ENCODE assay signal across 9 mouse cellular contexts in the genomic region with DNA sequence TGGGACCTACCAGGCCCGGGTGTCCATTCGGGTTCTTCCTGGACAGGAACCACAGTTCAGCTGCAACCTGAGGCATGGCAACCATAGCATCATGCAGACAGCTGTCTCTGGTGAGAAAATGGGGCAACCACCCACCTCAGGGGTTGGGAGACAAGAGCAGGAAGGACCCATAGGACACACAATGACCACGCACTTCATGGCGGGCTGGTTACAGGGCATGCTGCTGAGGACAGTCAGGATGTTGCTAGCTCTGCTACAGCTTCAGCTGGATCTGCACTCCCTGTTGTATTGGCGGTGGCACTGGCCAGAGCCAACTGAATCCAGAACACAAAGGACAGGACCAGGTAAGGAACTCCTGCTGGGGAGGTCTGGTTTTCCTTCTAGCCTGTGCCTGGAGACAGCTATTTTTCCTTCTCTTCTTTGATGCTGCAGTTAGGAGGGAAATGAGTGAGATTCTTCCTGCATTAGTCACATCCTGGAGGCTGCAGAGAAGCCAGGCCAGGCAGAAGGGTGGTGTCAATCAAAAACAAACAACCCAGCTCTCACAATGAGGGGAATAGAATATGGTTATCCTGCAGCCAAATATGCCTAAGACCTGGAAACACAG. TPM values are rescaled to one million over a fixed set of nuclear protein-coding genes. Genes with fewer than 3 reads are reported as not detected.
A peak's percentile ranks its signal among the peaks of the same experiment; 100 is the strongest.
DNase-seq lines count a peak whose midpoint lies in the region; ATAC-seq and TF ChIP-seq lines count a peak whose summit lies in the region.
"Had no signal": no experiment of that assay in that cellular context is flagged by ENCODE, and none has a peak within 500 bp of the region (broad histone marks: within the 10 kb centered on the region; RNA-seq: fewer than 3 reads in every experiment).

No protein-coding gene starts in this region.

- peak; percentile 3 for DNase-seq in liver, adult 2 months (ENCODE audit: extremely low read depth, low read depth, low spot score)
- DNase-seq in liver, postnatal 0 days: no peak
- DNase-seq in heart, adult 8-10 months (ENCODE audit: low spot score): peak; percentile 75
- no peak for DNase-seq in right cerebral cortex, adult 2 months (ENCODE audit: low spot score in 2 of 2)
- no peak for DNase-seq in testis, postnatal 10 days (ENCODE audit: low spot score)
- DNase-seq in T-cell, adult 2 months (ENCODE audit: low spot score): no peak

- H3K27ac ChIP-seq in liver, adult 2 months (replicated peaks; ENCODE audit: insufficient read depth, low read depth, low read length): no peak overlapping the region; the same call in 1 of the 2 replicates
- no peak overlapping the region for H3K27ac ChIP-seq in liver, postnatal 0 days (ENCODE audit: low read depth)
- no peak overlapping the region; the same call in 1 of the 2 replicates for H3K27ac ChIP-seq in kidney, embryonic 14.5 days (ENCODE audit: low read depth, low read length)
- peak overlapping the region; percentile 15; the same call in 1 of the 2 replicates for H3K27ac ChIP-seq in stomach, embryonic 14.5 days (ENCODE audit: low read length)
- H3K27ac ChIP-seq: midbrain, embryonic 12.5 days had no signal

- TF ChIP-seq EP300 in liver, postnatal 0 days (IDR thresholded peaks at IDR 0.05; ENCODE audit: low read depth): no peak

- WGBS in liver, adult 2 months: 69% methylated on average over 5 of the region's 5 CpGs
- WGBS in liver, postnatal 0 days (ENCODE audit: insufficient replicate concordance): 60% methylated on average over 5 of the region's 5 CpGs
- WGBS in kidney, embryonic 14.5 days: 77% methylated on average over 5 of the region's 5 CpGs
- WGBS in stomach, embryonic 14.5 days: 73% methylated on average over 5 of the region's 5 CpGs

- no peaks in the 10 kb centered on the region for H3K36me3 ChIP-seq in liver, adult 2 months (ENCODE audit: control insufficient read depth, insufficient read depth, low read length)
- H3K36me3 ChIP-seq in liver, postnatal 0 days (replicated peaks; ENCODE audit: insufficient read depth, low read length): no peaks in the 10 kb centered on the region
- no peaks in the 10 kb centered on the region for H3K36me3 ChIP-seq in kidney, embryonic 14.5 days (ENCODE audit: control insufficient read depth, insufficient read depth, low read length)
- no peaks in the 10 kb centered on the region for H3K36me3 ChIP-seq in stomach, embryonic 14.5 days (ENCODE audit: control insufficient read depth, insufficient read depth, low read length)
- H3K36me3 ChIP-seq: midbrain, embryonic 12.5 days had no signal

- no peak overlapping the region for H3K9ac ChIP-seq in liver, adult 2 months (ENCODE audit: low read depth, low read length)
- no peak overlapping the region for H3K9ac ChIP-seq in liver, postnatal 0 days (replicated peaks)
- no peak overlapping the region for H3K9ac ChIP-seq in kidney, embryonic 14.5 days (ENCODE audit: low read depth, low read length)
- H3K9ac ChIP-seq in stomach, embryonic 14.5 days (replicated peaks; ENCODE audit: low read depth, low read length): no peak overlapping the region
- H3K9ac ChIP-seq: midbrain, embryonic 12.5 days had no signal

- TF ChIP-seq POLR2A in liver, adult 2 months (IDR thresholded peaks at IDR 0.05; ENCODE audit: extremely low read depth, insufficient read depth, low read length): no peak

- no peak overlapping the region for H3K4me3 ChIP-seq in liver, adult 2 months (ENCODE audit: insufficient read depth, low read depth, low read length)
- H3K4me3 ChIP-seq in liver, postnatal 0 days (ENCODE audit: low read depth, low read length): no peak overlapping the region
- H3K4me3 ChIP-seq in kidney, embryonic 14.5 days (ENCODE audit: low read length): no peak overlapping the region
- H3K4me3 ChIP-seq in stomach, embryonic 14.5 days (ENCODE audit: low read depth, low read length): no peak overlapping the region
- H3K4me3 ChIP-seq: midbrain, embryonic 12.5 days had no signal

- H3K79me2 ChIP-seq in liver, adult 2 months (ENCODE audit: control insufficient read depth, insufficient read depth, low read length): no peaks in the 10 kb centered on the region

- no peak overlapping the region for H3K4me2 ChIP-seq in liver, postnatal 0 days (ENCODE audit: low read depth, low read length)
- no peak overlapping the region for H3K4me2 ChIP-seq in kidney, embryonic 14.5 days (replicated peaks; ENCODE audit: low read depth, low read length)
- H3K4me2 ChIP-seq in stomach, embryonic 14.5 days (replicated peaks; ENCODE audit: low read depth, low read length): no peak overlapping the region
- H3K4me2 ChIP-seq: midbrain, embryonic 12.5 days had no signal

- H3K27me3 ChIP-seq in liver, adult 2 months (ENCODE audit: control insufficient read depth, insufficient read depth, low read length): no peaks in the 10 kb centered on the region; the same call in 1 of the 2 replicates
- H3K27me3 ChIP-seq in liver, postnatal 0 days (ENCODE audit: insufficient read depth, low read length): no peaks in the 10 kb centered on the region
- H3K27me3 ChIP-seq in kidney, embryonic 14.5 days (ENCODE audit: control insufficient read depth, insufficient read depth, low read length): no peaks in the 10 kb centered on the region
- H3K27me3 ChIP-seq in stomach, embryonic 14.5 days (ENCODE audit: control insufficient read depth, insufficient read depth, low read length): no peaks in the 10 kb centered on the region
- H3K27me3 ChIP-seq: midbrain, embryonic 12.5 days had no signal

- H3K9me3 ChIP-seq in liver, postnatal 0 days (ENCODE audit: low read length): no peaks in the 10 kb centered on the region
- no peaks in the 10 kb centered on the region for H3K9me3 ChIP-seq in kidney, embryonic 14.5 days (ENCODE audit: control insufficient read depth, low read length)
- no peaks in the 10 kb centered on the region for H3K9me3 ChIP-seq in stomach, embryonic 14.5 days (ENCODE audit: control insufficient read depth, low read depth, low read length)
- H3K9me3 ChIP-seq: midbrain, embryonic 12.5 days had no signal

- ATAC-seq in liver, postnatal 0 days: no peak
- ATAC-seq in kidney, embryonic 14.5 days (ENCODE audit: low FRiP score, low TSS enrichment): peak; percentile 39
- no peak for ATAC-seq in stomach, embryonic 14.5 days (ENCODE audit: insufficient number of reproducible peaks, insufficient read depth, low FRiP score, low read depth)

- TF ChIP-seq CTCF in liver, adult 2 months (IDR thresholded peaks at IDR 0.05; ENCODE audit: low read depth, low read length): no peak
- TF ChIP-seq CTCF in liver, postnatal 0 days (IDR thresholded peaks at IDR 0.05; ENCODE audit: low read depth): no peak

- no peaks in the 10 kb centered on the region for H3K4me1 ChIP-seq in liver, adult 2 months (ENCODE audit: control insufficient read depth, insufficient read depth, low read length)
- no peaks in the 10 kb centered on the region for H3K4me1 ChIP-seq in liver, postnatal 0 days (ENCODE audit: insufficient read depth)
- no peaks in the 10 kb centered on the region for H3K4me1 ChIP-seq in kidney, embryonic 14.5 days (ENCODE audit: control insufficient read depth, insufficient read depth, low read length)
- H3K4me1 ChIP-seq in stomach, embryonic 14.5 days (ENCODE audit: control insufficient read depth, insufficient read depth, low read length): peaks cover 8% of the 10 kb centered on the region; the same call in 1 of the 2 replicates
- H3K4me1 ChIP-seq: midbrain, embryonic 12.5 days had no signal

RNA-seq across cellular contexts. Expression of a gene that starts 12.7 kb away (rescaled TPM):
- 0.18 and 0.27 TPM in 2 replicates for total RNA-seq in liver, adult 2 months (2014; rRNA removed)
- polyA plus RNA-seq in liver, adult 2 months (2012; rRNA removed): 1.7 and 2.0 TPM in 2 replicates
- polyA plus RNA-seq in liver, postnatal 0 days (2015; fragmentation: Nextera tagmentation; extraction: Ambion mirVana): 118 and 119 TPM in 2 replicates
- total RNA-seq in heart, adult 8-10 months (2022): 1 to 10 TPM; 1.1 to 6.7 (median 1.6) TPM
- polyA plus RNA-seq in kidney, embryonic 14.5 days (2014; fragmentation: Nextera tagmentation; extraction: Ambion mirVana): 0.77 and 1.1 TPM in 2 replicates
- 23.9 and 32.8 TPM in 2 replicates for polyA plus RNA-seq in stomach, embryonic 14.5 days (2014; fragmentation: Nextera tagmentation; extraction: Ambion mirVana)

RNA-seq across cellular contexts. Expression of a gene that starts 18.6 kb away (rescaled TPM):
- total RNA-seq in liver, adult 2 months (2014; rRNA removed): 0.83 and 1.1 TPM in 2 replicates
- polyA plus RNA-seq in liver, adult 2 months (2012; rRNA removed): 0.37 and 0.50 TPM in 2 replicates
- 0.17 and 0.36 TPM in 2 replicates for polyA plus RNA-seq in liver, postnatal 0 days (2015; fragmentation: Nextera tagmentation; extraction: Ambion mirVana)
- total RNA-seq in heart, adult 8-10 months (2022): 1 to 10 TPM; 5.7 to 7.5 (median 7.0) TPM
- polyA plus RNA-seq in kidney, embryonic 14.5 days (2014; fragmentation: Nextera tagmentation; extraction: Ambion mirVana): 0.64 and 0.79 TPM in 2 replicates
- 1.0 and 1.1 TPM in 2 replicates for polyA plus RNA-seq in stomach, embryonic 14.5 days (2014; fragmentation: Nextera tagmentation; extraction: Ambion mirVana)

RNA-seq across cellular contexts. Expression of a gene that starts 37.0 kb away (rescaled TPM):
- total RNA-seq in liver, adult 2 months (2014; rRNA removed): not detected in 2 replicates
- polyA plus RNA-seq in liver, adult 2 months (2012; rRNA removed): not detected in 2 replicates
- not detected in 2 replicates for polyA plus RNA-seq in liver, postnatal 0 days (2015; fragmentation: Nextera tagmentation; extraction: Ambion mirVana)
- total RNA-seq in heart, adult 8-10 months (2022): not detected
- not detected in 2 replicates for polyA plus RNA-seq in kidney, embryonic 14.5 days (2014; fragmentation: Nextera tagmentation; extraction: Ambion mirVana)
- polyA plus RNA-seq in stomach, embryonic 14.5 days (2014; fragmentation: Nextera tagmentation; extraction: Ambion mirVana): 0.23 and 0.27 TPM in 2 replicates

RNA-seq across cellular contexts. Expression of a gene that starts 51.8 kb away (rescaled TPM):
- total RNA-seq in liver, adult 2 months (2014; rRNA removed): 5.6 and 7.7 TPM in 2 replicates
- 9.7 and 12.0 TPM in 2 replicates for polyA plus RNA-seq in liver, adult 2 months (2012; rRNA removed)
- 5.6 and 7.5 TPM in 2 replicates for polyA plus RNA-seq in liver, postnatal 0 days (2015; fragmentation: Nextera tagmentation; extraction: Ambion mirVana)
- 10 to 100 TPM in 1 of 4 experiments, 1 to 10 TPM in 3; 7.4 to 10.7 (median 8.9) TPM for total RNA-seq in heart, adult 8-10 months (2022)
- polyA plus RNA-seq in kidney, embryonic 14.5 days (2014; fragmentation: Nextera tagmentation; extraction: Ambion mirVana): 21.0 and 21.4 TPM in 2 replicates
- polyA plus RNA-seq in stomach, embryonic 14.5 days (2014; fragmentation: Nextera tagmentation; extraction: Ambion mirVana): 18.5 and 21.7 TPM in 2 replicates

Comparison
In these comparisons a context has a peak if more than half of its experiments do, and no peak if none do; other contexts are left out.
1. DNase-seq: peak in liver, adult 2 months (single experiment) and heart, adult 8-10 months (single experiment); none in liver, postnatal 0 days (single experiment), right cerebral cortex, adult 2 months (0 of 2), testis, postnatal 10 days (single experiment) and T-cell, adult 2 months (single experiment).